Mouse (Mus musculus): ENCODE measurements around the gene Hist2h3c2.

The Hist2h3c2 gene

DNA sequence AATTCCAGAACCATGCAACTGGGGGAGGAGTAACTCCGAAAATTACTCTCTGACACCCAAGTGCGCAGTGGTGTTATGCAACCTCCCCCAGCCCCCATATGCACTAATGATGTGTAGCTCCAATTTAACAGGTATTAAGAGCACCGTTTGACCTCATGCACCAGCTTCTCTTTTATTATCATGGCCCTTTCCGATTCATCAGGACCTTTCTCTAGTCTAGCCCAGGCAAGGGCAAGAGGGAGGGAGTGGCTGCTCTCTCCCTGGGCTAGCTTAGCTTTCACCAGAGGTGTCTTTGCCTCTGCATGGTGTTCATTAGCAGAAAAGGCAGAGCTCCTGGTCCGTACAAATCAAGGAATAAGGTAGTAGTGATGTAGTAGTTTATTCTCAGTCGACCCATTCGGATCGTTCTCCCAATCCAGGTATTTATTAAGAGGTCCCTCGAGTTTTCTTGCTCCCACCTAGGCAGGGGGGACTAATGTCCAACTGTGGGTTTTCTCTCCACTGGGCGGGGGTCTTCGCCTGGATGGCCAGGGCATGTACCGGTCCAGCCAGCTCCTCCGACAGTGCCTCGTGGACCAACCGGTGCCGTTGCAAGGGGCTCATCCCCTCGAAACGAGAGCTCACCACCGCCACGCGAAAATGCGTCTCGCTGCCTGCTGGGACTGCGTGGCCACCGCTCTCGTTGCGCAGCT is 42.3 kb downstream of the Hist2h3c2 start:
- DNase-seq (ENCODE audit: low spot score): no peak

DNA sequence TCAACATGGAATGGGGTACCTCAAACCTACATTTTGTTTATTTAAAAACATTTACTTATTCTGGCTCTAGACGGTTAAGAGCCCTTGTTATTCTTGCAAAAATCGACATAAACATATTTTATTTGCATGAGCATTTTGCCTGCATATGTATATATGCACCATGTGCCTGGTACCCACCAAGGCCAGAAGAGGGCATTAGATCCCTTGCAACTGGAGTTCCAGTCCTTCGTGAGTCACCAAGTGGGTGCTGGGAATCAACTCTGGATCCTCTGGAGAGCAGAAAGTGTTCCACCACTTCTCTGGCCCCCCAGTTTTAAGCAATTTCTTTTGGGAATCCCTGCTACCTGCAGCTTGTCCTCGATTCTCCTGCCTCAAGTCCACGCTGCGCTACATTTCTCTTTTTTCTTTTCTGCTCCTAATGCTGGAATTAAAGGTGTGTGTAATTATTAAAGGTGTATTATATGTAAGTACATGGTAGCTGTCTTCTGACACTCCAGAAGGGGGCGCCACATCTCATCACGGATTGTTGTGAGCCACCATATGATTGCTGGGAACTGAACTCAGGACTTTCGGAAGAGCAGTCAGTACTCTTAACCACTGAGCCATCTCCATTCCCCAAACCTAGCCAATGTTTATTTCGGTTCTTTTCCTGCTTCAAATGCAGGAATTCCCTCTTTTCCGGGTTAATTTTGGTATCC is 43.2 kb downstream of the Hist2h3c2 start:
- no peak for DNase-seq (ENCODE audit: low spot score)

DNA sequence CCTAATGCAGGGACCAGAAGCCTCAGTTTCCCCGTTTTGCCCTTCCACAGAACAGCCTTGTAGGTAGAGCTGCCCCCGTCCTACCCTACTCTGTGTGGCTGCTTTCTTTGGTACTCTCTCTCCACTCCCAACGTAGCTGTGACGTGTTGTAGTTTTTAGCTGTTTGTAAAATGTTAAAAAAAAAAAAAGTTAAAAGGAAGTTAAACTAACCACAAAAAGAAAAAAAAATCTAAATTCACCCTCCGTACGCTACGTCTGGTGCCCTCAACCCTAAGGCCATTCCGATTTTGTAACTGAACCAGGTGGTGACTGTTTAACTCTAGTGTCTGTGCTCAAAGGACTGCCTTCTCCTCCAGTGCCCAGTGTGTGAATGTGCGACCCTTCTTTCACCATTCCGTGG is 44.0 kb downstream of the Hist2h3c2 start:
- peak; percentile 48 for DNase-seq (ENCODE audit: low spot score)

DNA sequence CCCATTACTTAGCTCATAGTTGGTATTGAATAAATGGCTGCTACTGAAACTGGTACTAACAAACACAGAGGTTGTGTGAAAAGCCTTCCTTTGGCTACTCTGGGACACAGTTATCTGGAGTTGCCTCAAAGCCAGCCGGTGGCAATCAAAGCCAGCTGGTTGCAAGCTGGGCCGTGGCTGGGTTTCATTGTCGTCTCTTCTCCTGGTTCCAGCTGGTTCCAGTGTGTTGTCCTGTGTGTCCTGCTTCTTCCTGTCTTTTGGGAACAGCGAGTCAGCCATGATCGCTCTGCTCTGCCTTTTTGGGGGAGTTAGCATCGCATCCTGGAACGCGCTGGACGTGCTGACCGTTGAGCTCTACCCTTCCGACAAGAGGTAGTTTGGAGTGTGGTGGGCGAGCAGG is 46.0 kb downstream of the Hist2h3c2 start:
- no peak for DNase-seq (ENCODE audit: low spot score)
